Mouse (Mus musculus) lung, adult 2 months (tissue): ENCODE results near the gene Kti12.

Experiments
- CTCF ChIP-seq: fragments of 200-500 bp; IDR thresholded peaks from 2 replicates; pipeline ENCODE4 v1.5.1; 2011; ENCODE audit warnings: mild to moderate bottlenecking, low read length, control low read depth; ENCODE audit not compliant: insufficient read depth
- POLR2A ChIP-seq: fragments of 200-500 bp; IDR thresholded peaks from 2 replicates; pipeline ENCODE4 v1.6.1; 2011; ENCODE audit warnings: low read depth, mild to moderate bottlenecking, control low read depth, low read length, borderline replicate concordance; ENCODE audit errors: extremely low read depth

DNA sequence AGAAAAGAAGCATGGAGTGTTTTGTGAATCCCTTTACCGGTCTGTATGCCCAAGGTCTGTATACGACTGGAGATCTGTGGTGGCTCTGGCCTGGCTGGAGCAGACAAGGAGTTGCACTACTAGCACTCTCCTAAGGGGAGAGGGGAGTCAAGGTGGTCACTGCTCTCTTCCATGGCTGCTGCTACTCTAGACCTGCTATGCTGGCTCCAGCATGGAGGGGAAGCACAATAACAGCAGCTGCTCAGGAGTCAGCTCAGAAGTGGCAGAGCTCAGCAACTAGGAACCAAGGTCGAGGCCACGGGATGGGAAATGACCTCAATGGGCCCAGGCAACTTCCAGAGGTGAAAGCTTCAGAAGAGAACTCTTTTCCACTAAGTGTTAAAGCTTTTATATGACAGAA lies 36.4 kb upstream of the Kti12 start:
- TF ChIP-seq CTCF (no peak), POLR2A (no peak)
